Mouse (Mus musculus) hindbrain, embryonic 11.5 days (tissue): Measurements from ENCODE around the gene Sirt5. TPM values are rescaled to one million over a fixed set of nuclear protein-coding genes. Genes with fewer than 3 reads are reported as not detected.
A peak's percentile ranks its signal among the peaks of the same experiment; 100 is the strongest.

Experiments used
- ATAC-seq: fragments of 200-750 bp; cut with Nextera tagmentation; 2 replicates; pipeline ENCODE4 v1.8.0; 2017; ENCODE audit warnings: mild to moderate bottlenecking, moderate TSS enrichment, moderate library complexity; ENCODE audit not compliant: low FRiP score
- DNase-seq: peaks from one replicate; pipeline ENCODE4 v3.0.0-alpha.2; 2015; ENCODE audit warnings: low spot score
- H3K27ac ChIP-seq: fragments of 300-500 bp; sonication (generic); 2 replicates; pipeline ENCODE4 v1.5.1; 2014; ENCODE audit warnings: mild to moderate bottlenecking, low read depth, low read length
- H3K27me3 ChIP-seq: fragments of 300-500 bp; sonication (generic); 2 replicates; pipeline ENCODE4 v1.6.1; 2014; ENCODE audit warnings: mild to moderate bottlenecking, low read length, moderate library complexity, mixed read lengths; ENCODE audit not compliant: control insufficient read depth, insufficient read depth
- H3K36me3 ChIP-seq: fragments of 300-500 bp; sonication (generic); 2 replicates; pipeline ENCODE4 v1.6.1; 2014; ENCODE audit warnings: mild to moderate bottlenecking, low read length, moderate library complexity, mixed read lengths; ENCODE audit not compliant: control insufficient read depth, insufficient read depth
- H3K4me1 ChIP-seq: fragments of 300-500 bp; sonication (generic); replicated peaks from 2 replicates; pipeline ENCODE4 v1.6.1; 2014; ENCODE audit warnings: low read length, mixed read lengths; ENCODE audit not compliant: control insufficient read depth, insufficient read depth
- H3K4me2 ChIP-seq: fragments of 300-500 bp; sonication (generic); replicated peaks from 2 replicates; pipeline ENCODE4 v1.6.1; 2014; ENCODE audit warnings: mild to moderate bottlenecking, low read depth, low read length
- H3K4me3 ChIP-seq: fragments of 300-500 bp; sonication (generic); 2 replicates; pipeline ENCODE4 v1.5.1; 2014; ENCODE audit warnings: low read depth, low read length
- H3K9ac ChIP-seq: fragments of 300-500 bp; sonication (generic); 2 replicates; pipeline ENCODE4 v1.6.1; 2014; ENCODE audit warnings: low read depth, low read length
- H3K9me3 ChIP-seq: fragments of 300-500 bp; sonication (generic); 2 replicates; pipeline ENCODE4 v1.6.1; 2016; ENCODE audit warnings: low read length; ENCODE audit not compliant: control insufficient read depth
- WGBS: fragments of 180-500 bp; shearing (Covaris S2); extraction: QIAGEN DNeasy Blood & Tissue Kit; methylation state at CpG from one replicate; pipeline ENCODE4 v1.1.7; 2014; 5-methylcytosine and 5-hydroxymethylcytosine counted together
- polyA plus RNA-seq: library from polyadenylated mRNA; unstranded; fragments of >200 nt; fragmentation: Nextera tagmentation; extraction: Ambion mirVana; gene quantifications from 2 replicates; pipeline ENCODE4 v1.2.1, GENCODE M21; 2014

Gene Sirt5
- polyA plus RNA-seq, 1 experiment from 2014 or later, result 25.6 TPM

DNA sequence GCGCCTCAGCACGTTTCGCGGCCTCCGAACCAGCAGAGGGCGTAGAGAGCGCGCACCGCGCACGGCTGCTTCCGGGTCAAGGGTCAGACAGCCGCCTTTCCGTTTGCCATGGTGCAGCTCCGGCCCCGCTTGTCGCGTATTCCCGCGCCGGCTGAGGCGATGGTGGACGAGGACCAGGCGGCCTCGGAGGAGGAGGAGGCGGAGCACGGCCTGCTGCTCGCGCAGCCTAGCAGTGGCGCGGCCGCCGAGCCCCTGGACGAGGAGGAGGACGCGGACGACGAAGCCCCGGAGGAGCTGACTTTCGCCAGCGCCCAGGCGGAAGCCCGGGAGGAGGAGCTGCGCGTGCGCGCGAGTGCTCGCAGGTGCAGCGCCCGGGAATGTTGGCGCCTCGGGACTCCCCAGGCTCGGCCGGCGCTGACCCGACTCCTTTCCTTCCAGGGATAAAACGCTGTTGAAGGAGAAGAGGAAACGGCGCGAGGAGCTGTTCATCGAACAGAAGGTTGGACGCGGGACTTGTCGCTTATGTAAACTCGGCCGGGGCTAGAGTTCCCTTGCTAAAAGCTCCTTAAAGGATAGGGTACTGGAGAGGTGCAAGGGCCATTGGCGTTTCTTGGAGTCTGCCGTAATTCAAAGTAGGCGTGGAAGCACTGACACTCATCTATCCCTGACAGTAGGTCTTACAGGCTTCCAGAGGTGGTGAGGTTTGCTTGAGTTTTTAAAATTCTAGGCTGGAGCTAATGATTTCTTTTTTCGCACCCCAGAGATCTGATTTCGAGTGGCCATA, 33.2 kb downstream of the Sirt5 start, which contains the start of gene Nol7:
Nol7 (plus strand) TSS at position 94 of the 784 bp plus-strand sequence.
- Histone ChIP-seq H3K27me3 (no peaks in the 10 kb centered on the region), H3K4me1 (0 out of 2 replicates have a peak, but pooled peaks cover 3% of the 10 kb centered on the region), H3K9me3 (no peaks in the 10 kb centered on the region), H3K4me2 (peak within 1 kb of the TSS; percentile 54), H3K9ac (peak within 1 kb of the TSS; percentile 94), H3K4me3 (peak within 1 kb of the TSS; percentile 84), H3K27ac (peak within 1 kb of the TSS; percentile 95), H3K36me3 (peaks cover 2% of the 10 kb centered on the region; the same call in 1 of the 2 replicates)
- DNase-seq (peak; percentile 97), ATAC-seq (peak; percentile 92)
- 1% methylated on average over 63 of the region's 72 CpGs for WGBS

DNA sequence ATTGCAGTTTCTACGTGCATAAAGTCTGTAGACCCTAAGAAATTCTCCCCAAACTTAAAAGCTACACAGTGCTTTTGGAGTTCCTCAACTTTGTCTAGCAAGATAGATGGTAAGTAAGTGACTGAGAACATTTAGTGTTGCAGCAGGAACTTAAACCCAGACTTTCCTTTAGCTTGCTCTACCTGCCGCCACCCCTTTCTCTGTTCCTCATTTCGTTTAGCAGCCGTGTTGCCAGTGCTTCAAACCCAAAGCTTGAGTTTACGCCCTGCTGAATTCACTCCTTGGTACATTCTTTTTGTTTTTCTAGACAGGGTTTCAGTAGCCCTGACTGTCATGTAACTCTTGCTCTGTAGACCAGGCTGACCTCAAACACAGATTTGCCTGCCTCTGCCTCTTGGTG, 34.3 kb downstream of the Sirt5 start:
- Histone ChIP-seq H3K4me2 (peak overlapping the region; percentile 54), H3K9me3 (no peaks in the 10 kb centered on the region), H3K27ac (no peak overlapping the region), H3K9ac (no peak overlapping the region), H3K4me1 (0 out of 2 replicates have a peak, but pooled peaks cover 3% of the 10 kb centered on the region), H3K27me3 (no peaks in the 10 kb centered on the region), H3K4me3 (0 out of 2 replicates have a peak overlapping the region, but pooled peaks have one; percentile 84), H3K36me3 (peaks cover 2% of the 10 kb centered on the region; the same call in 1 of the 2 replicates)
- DNase-seq, result no peak
- WGBS, result 91% methylated on average over 5 of the region's 5 CpGs
- no peak for ATAC-seq

DNA sequence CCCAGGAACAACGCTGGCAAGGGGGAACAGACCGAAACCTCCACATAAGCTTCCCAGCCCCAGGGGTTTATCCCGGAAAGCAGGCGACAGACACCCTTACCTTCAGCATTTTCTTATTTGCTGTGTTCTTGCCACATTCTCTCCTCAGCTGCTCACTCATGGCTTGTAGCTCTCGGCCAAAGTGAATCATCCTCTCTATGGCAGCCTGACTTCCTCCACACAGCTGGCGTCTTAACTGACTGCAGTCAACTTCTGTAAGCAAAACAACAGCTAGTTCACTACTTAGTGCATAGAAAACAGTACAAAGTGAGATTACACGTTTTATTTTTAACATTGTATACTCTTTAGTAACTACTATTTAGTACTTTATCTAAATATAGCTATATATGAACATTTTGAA, 47.0 kb downstream of the Sirt5 start:
- Histone ChIP-seq H3K36me3 (0 out of 2 replicates have a peak, but pooled peaks cover 2% of the 10 kb centered on the region), H3K9me3 (no peaks in the 10 kb centered on the region), H3K4me3 (no peak overlapping the region), H3K4me1 (no peaks in the 10 kb centered on the region), H3K27me3 (no peaks in the 10 kb centered on the region), H3K9ac (no peak overlapping the region), H3K4me2 (no peak overlapping the region), H3K27ac (no peak overlapping the region)
- no peak for DNase-seq
- no peak for ATAC-seq
- WGBS, result 85% methylated on average over 7 of the region's 7 CpGs

DNA sequence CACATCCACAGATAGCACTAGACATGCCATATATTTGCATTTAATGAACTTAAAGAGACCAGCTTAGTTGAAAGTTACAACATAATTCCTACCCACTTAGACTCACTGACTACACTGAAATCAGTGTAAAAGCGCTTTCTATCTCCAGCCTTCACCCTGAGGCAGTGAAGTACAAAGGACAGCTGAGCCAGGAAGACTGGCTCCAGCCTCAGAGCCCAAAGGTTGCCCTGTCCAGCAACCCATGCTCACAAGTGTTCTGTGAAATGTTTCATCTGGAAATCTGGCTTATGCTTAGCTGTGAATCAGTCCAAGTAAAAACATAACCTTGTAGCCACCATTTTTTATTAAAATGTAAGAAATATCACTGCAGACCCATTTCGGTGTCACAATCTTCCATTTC, 48.3 kb downstream of the Sirt5 start:
- Histone ChIP-seq H3K9ac (no peak overlapping the region), H3K4me3 (no peak overlapping the region), H3K27me3 (no peaks in the 10 kb centered on the region), H3K9me3 (no peaks in the 10 kb centered on the region), H3K36me3 (0 out of 2 replicates have a peak, but pooled peaks cover 2% of the 10 kb centered on the region), H3K4me1 (no peaks in the 10 kb centered on the region), H3K4me2 (no peak overlapping the region), H3K27ac (no peak overlapping the region)
- ATAC-seq (no peak), DNase-seq (no peak)
- 89% methylated on average over 2 of the region's 2 CpGs for WGBS

DNA sequence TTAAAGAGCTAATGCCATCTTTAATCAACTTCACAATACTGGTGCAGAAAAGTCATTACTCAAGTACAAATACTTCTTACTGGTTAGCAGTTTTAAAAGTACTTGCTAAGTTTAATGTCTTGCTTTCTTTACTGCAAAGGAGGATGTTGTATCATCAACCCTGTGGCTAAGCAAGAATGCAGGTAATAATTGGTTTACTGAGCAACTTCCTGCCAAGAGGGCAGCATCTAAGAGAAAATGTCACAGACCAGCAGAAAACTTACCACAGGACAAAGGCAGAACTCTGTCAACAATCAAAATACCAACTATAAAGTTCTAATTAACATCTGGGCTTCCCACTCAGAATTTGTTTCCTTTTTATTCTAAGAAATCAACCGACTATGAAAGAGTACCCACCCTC, 50.0 kb downstream of the Sirt5 start:
- WGBS, result 79% methylated on average over 1 of the region's 1 CpGs
- Histone ChIP-seq H3K9ac (no peak overlapping the region), H3K27me3 (no peaks in the 10 kb centered on the region), H3K36me3 (0 out of 2 replicates have a peak, but pooled peaks cover 1% of the 10 kb centered on the region), H3K4me1 (no peaks in the 10 kb centered on the region), H3K4me2 (no peak overlapping the region), H3K27ac (no peak overlapping the region), H3K9me3 (no peaks in the 10 kb centered on the region), H3K4me3 (no peak overlapping the region)
- no peak for DNase-seq
- no peak for ATAC-seq

GRCm38 (mm10) chr13:43428436-43428835, 63.1 kb downstream of the Sirt5 start:
- H3K9ac ChIP-seq, result no peak overlapping the region
- no peaks in the 10 kb centered on the region for H3K36me3 ChIP-seq
- no peak for DNase-seq
- no peaks in the 10 kb centered on the region for H3K27me3 ChIP-seq
- H3K9me3 ChIP-seq, result no peaks in the 10 kb centered on the region
- no peak for ATAC-seq
- H3K27ac ChIP-seq, result no peak overlapping the region
- no peaks in the 10 kb centered on the region for H3K4me1 ChIP-seq
- H3K4me2 ChIP-seq, result no peak overlapping the region
- H3K4me3 ChIP-seq, result no peak overlapping the region
- WGBS, result 95% methylated on average over 4 of the region's 4 CpGs

DNA sequence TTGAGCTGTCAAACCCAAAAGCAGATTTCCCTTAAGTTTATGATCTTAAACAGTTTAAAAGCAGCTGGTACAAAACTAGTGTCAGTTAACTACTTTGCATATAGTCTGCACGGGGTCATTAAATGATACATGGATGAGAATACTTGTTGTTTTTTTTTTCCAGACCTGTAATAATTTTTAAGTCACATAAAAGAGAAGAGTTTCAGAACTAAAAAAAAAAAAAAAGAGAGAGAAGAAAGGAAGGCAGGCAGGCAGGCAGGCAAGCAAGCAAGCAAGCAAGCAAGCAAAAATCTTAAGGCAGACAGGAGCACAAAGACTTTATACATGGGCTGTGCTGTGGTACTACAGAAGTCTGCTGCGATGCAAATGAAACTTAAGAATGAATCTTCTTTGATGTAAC, 68.1 kb downstream of the Sirt5 start:
- H3K27me3 ChIP-seq, result no peaks in the 10 kb centered on the region
- 90% methylated on average over 2 of the region's 2 CpGs for WGBS

DNA sequence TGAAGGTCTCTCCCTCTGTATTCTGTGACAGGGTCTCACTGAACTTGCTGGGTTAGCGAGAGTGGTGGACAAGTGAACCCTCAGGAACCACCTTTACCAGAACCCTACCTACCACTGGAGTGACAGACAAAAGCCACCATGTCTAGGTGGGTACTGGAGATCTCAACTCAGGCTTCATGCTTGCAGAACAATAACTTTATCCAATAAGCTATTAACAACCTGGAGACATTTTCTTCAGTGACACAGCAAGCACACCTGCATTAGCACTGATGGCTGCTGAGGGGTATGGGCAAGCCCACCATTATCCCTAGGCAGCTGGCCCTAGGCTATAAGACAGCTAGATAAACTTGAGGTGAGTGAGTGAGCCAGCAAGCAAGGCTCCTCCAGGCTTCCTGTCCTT, 75.1 kb downstream of the Sirt5 start:
- DNase-seq (no peak), ATAC-seq (no peak)
- H3K4me1 ChIP-seq, result no peaks in the 10 kb centered on the region
- no peak overlapping the region for H3K4me3 ChIP-seq
- H3K27me3 ChIP-seq, result no peaks in the 10 kb centered on the region
- H3K9me3 ChIP-seq, result no peaks in the 10 kb centered on the region
- no peak overlapping the region for H3K4me2 ChIP-seq
- no peaks in the 10 kb centered on the region for H3K36me3 ChIP-seq
- 96% methylated on average over 1 of the region's 1 CpGs for WGBS
- H3K27ac ChIP-seq, result no peak overlapping the region
- H3K9ac ChIP-seq, result no peak overlapping the region

More for the DNA sequence above, 68.1 kb downstream of the Sirt5 start:
- H3K9me3 ChIP-seq, result no peaks in the 10 kb centered on the region
- ATAC-seq, result no peak
- H3K4me2 ChIP-seq, result no peak overlapping the region
- H3K27ac ChIP-seq, result no peak overlapping the region
- no peaks in the 10 kb centered on the region for H3K36me3 ChIP-seq
- no peaks in the 10 kb centered on the region for H3K4me1 ChIP-seq
- DNase-seq, result no peak
- no peak overlapping the region for H3K4me3 ChIP-seq
- no peak overlapping the region for H3K9ac ChIP-seq

DNA sequence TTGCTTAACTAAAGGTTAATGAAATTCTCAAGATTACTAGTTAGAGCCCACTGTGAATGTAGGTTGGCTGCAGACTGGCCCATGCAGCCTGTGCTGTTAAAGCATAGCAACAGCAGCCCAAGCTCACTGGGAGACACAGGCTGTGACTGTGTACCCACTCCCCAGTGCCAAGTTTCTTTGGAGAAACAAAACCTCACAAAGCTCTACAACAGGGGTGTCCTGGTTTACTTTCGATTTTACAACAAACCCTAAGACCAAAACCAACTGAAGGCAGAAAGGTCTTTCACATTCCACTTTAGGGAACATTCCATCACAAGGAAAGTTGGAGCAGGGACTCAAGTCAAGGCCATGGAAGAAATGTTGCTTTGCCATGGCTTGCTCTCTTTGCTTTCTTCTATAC, 77.3 kb downstream of the Sirt5 start:
- H3K27me3 ChIP-seq, result no peaks in the 10 kb centered on the region
- ATAC-seq (no peak), DNase-seq (no peak)
- 82% methylated on average over 1 of the region's 1 CpGs for WGBS
- H3K27ac ChIP-seq, result no peak overlapping the region
- no peak overlapping the region for H3K4me3 ChIP-seq
- H3K9me3 ChIP-seq, result no peaks in the 10 kb centered on the region
- no peak overlapping the region for H3K4me2 ChIP-seq
- H3K36me3 ChIP-seq, result no peaks in the 10 kb centered on the region
- no peaks in the 10 kb centered on the region for H3K4me1 ChIP-seq
- no peak overlapping the region for H3K9ac ChIP-seq
